Mouse (Mus musculus): ENCODE measurements around the gene Golm1. TPM values are rescaled to one million over a fixed set of nuclear protein-coding genes. Genes with fewer than 3 reads are reported as not detected.
A peak's percentile ranks its signal among the peaks of the same experiment; 100 is the strongest.

Gene Golm1
- total RNA-seq, 1 experiment = 93.8 TPM

- Histone ChIP-seq H3K27ac (ENCODE audit: insufficient read depth, low read depth, low read length, poor library complexity, severe bottlenecking) (no peak overlapping the region), H3K9ac (ENCODE audit: insufficient read depth, low read depth, low read length, poor library complexity, severe bottlenecking) (no peak overlapping the region), H3K36me3 (ENCODE audit: control insufficient read depth, insufficient read depth, low read length, poor library complexity, severe bottlenecking) (peaks cover 53% of the 10 kb centered on the region), H3K4me1 (ENCODE audit: control insufficient read depth in 2 of 2, insufficient read depth in 2 of 2, low read length in 2 of 2, poor library complexity in 1 of 2) (no peaks in the 10 kb centered on the region), H3K9me3 (ENCODE audit: control insufficient read depth, insufficient read depth, low read depth, low read length) (0 out of 2 replicates have a peak, but pooled peaks cover 2% of the 10 kb centered on the region), H3K4me3 (ENCODE audit: insufficient read depth in 1 of 2, low read depth in 1 of 2, low read length in 2 of 2, poor library complexity in 1 of 2, severe bottlenecking in 1 of 2) (no peak overlapping the region)
- no peak for TF ChIP-seq ZNF384 (IDR thresholded peaks at IDR 0.05; ENCODE audit: low read depth, low read length)
- no peak for TF ChIP-seq HCFC1 (IDR thresholded peaks at IDR 0.05; ENCODE audit: borderline replicate concordance, insufficient read depth, low read length)
- no peak for TF ChIP-seq ZC3H11A (IDR thresholded peaks at IDR 0.05; ENCODE audit: borderline replicate concordance, low read depth, low read length)
- no peak for TF ChIP-seq MAFK (IDR thresholded peaks at IDR 0.05; ENCODE audit: insufficient read depth, low read depth, low read length)
- no peak for TF ChIP-seq CHD2 (IDR thresholded peaks at IDR 0.05; ENCODE audit: low read depth, low read length)
- no peak for DNase-seq (ENCODE audit: low read depth, low spot score)
- in situ Hi-C loops (cut with MboI; ENCODE audit: low sequenced_read_pairs in 2 of 2, unreplicated experiment in 2 of 2) = no loop called here
Observed at GRCm38 (mm10) chr13:59639368-59640177, 36.0 kb downstream of the Golm1 start.

- no peak for DNase-seq (ENCODE audit: low read depth, low spot score)
- no peak overlapping the region for H3K4me3 ChIP-seq (ENCODE audit: insufficient read depth in 1 of 2, low read depth in 1 of 2, low read length in 2 of 2, poor library complexity in 1 of 2, severe bottlenecking in 1 of 2)
- TF ChIP-seq MAFK (IDR thresholded peaks at IDR 0.05; ENCODE audit: insufficient read depth, low read depth, low read length) (no peak), HCFC1 (IDR thresholded peaks at IDR 0.05; ENCODE audit: borderline replicate concordance, insufficient read depth, low read length) (no peak), ZC3H11A (IDR thresholded peaks at IDR 0.05; ENCODE audit: borderline replicate concordance, low read depth, low read length) (no peak), CHD2 (IDR thresholded peaks at IDR 0.05; ENCODE audit: low read depth, low read length) (no peak)
- H3K9ac ChIP-seq (ENCODE audit: insufficient read depth, low read depth, low read length, poor library complexity, severe bottlenecking) = no peak overlapping the region
- peaks cover 62% of the 10 kb centered on the region for H3K36me3 ChIP-seq (ENCODE audit: control insufficient read depth, insufficient read depth, low read length, poor library complexity, severe bottlenecking)
- H3K27ac ChIP-seq (ENCODE audit: insufficient read depth, low read depth, low read length, poor library complexity, severe bottlenecking) = no peak overlapping the region
- in situ Hi-C loops (cut with MboI; ENCODE audit: low sequenced_read_pairs in 2 of 2, unreplicated experiment in 2 of 2) = no loop called here
- H3K9me3 ChIP-seq (ENCODE audit: control insufficient read depth, insufficient read depth, low read depth, low read length) = no peaks in the 10 kb centered on the region
- no peaks in the 10 kb centered on the region for H3K4me1 ChIP-seq (ENCODE audit: control insufficient read depth in 2 of 2, insufficient read depth in 2 of 2, low read length in 2 of 2, poor library complexity in 1 of 2)
Observed at GRCm38 (mm10) chr13:59637800-59638199, 37.8 kb downstream of the Golm1 start.

- DNase-seq (ENCODE audit: low read depth, low spot score) = no peak
- in situ Hi-C loops (cut with MboI; ENCODE audit: low sequenced_read_pairs in 2 of 2, unreplicated experiment in 2 of 2) = no loop called here
- TF ChIP-seq ZC3H11A (IDR thresholded peaks at IDR 0.05; ENCODE audit: borderline replicate concordance, low read depth, low read length) (no peak), MAFK (IDR thresholded peaks at IDR 0.05; ENCODE audit: insufficient read depth, low read depth, low read length) (no peak), HCFC1 (IDR thresholded peaks at IDR 0.05; ENCODE audit: borderline replicate concordance, insufficient read depth, low read length) (no peak), ZNF384 (IDR thresholded peaks at IDR 0.05; ENCODE audit: low read depth, low read length) (peak; percentile 94)
- Histone ChIP-seq H3K27ac (ENCODE audit: insufficient read depth, low read depth, low read length, poor library complexity, severe bottlenecking) (no peak overlapping the region), H3K36me3 (ENCODE audit: control insufficient read depth, insufficient read depth, low read length, poor library complexity, severe bottlenecking) (peaks cover 61% of the 10 kb centered on the region), H3K4me1 (ENCODE audit: control insufficient read depth in 2 of 2, insufficient read depth in 2 of 2, low read length in 2 of 2, poor library complexity in 1 of 2) (no peaks in the 10 kb centered on the region), H3K4me3 (ENCODE audit: insufficient read depth in 1 of 2, low read depth in 1 of 2, low read length in 2 of 2, poor library complexity in 1 of 2, severe bottlenecking in 1 of 2) (no peak overlapping the region), H3K9me3 (ENCODE audit: control insufficient read depth, insufficient read depth, low read depth, low read length) (no peaks in the 10 kb centered on the region), H3K9ac (ENCODE audit: insufficient read depth, low read depth, low read length, poor library complexity, severe bottlenecking) (no peak overlapping the region)
Observed at GRCm38 (mm10) chr13:59634637-59635036, 41.0 kb downstream of the Golm1 start.

GRCm38 (mm10) chr13:59626739-59627138, 48.9 kb downstream of the Golm1 start:
- peaks cover 20% of the 10 kb centered on the region for H3K36me3 ChIP-seq (ENCODE audit: control insufficient read depth, insufficient read depth, low read length, poor library complexity, severe bottlenecking)
- H3K9me3 ChIP-seq (ENCODE audit: control insufficient read depth, insufficient read depth, low read depth, low read length) = no peaks in the 10 kb centered on the region
- in situ Hi-C loops (cut with MboI; ENCODE audit: low sequenced_read_pairs in 2 of 2, unreplicated experiment in 2 of 2) = no loop called here
- H3K9ac ChIP-seq (ENCODE audit: insufficient read depth, low read depth, low read length, poor library complexity, severe bottlenecking) = no peak overlapping the region
- TF ChIP-seq CHD2 (IDR thresholded peaks at IDR 0.05; ENCODE audit: low read depth, low read length) (no peak), ZC3H11A (IDR thresholded peaks at IDR 0.05; ENCODE audit: borderline replicate concordance, low read depth, low read length) (no peak), HCFC1 (IDR thresholded peaks at IDR 0.05; ENCODE audit: borderline replicate concordance, insufficient read depth, low read length) (no peak), ZNF384 (IDR thresholded peaks at IDR 0.05; ENCODE audit: low read depth, low read length) (no peak), MAFK (IDR thresholded peaks at IDR 0.05; ENCODE audit: insufficient read depth, low read depth, low read length) (no peak)
- H3K27ac ChIP-seq (ENCODE audit: insufficient read depth, low read depth, low read length, poor library complexity, severe bottlenecking) = no peak overlapping the region
- H3K4me1 ChIP-seq (ENCODE audit: control insufficient read depth in 2 of 2, insufficient read depth in 2 of 2, low read length in 2 of 2, poor library complexity in 1 of 2) = no peaks in the 10 kb centered on the region
- DNase-seq (ENCODE audit: low read depth, low spot score) = no peak
- no peak overlapping the region for H3K4me3 ChIP-seq (ENCODE audit: insufficient read depth in 1 of 2, low read depth in 1 of 2, low read length in 2 of 2, poor library complexity in 1 of 2, severe bottlenecking in 1 of 2)

All from ES-E14 (cell line).